Mouse (Mus musculus) cerebellum, postnatal 14 days (tissue): Measurements from ENCODE around the gene Glod4.
"Not testable (repeated sequence)": the region's sequence is repeated elsewhere in the genome, so short reads cannot be mapped to it uniquely, and the experiment has no call there.

Source experiments
- DNase-seq, 2 experiments: peaks; one replicate each; pipeline ENCODE4 v3.0.0; 2021; ENCODE audit warnings: mixed read lengths in 2 of 2

Gene Glod4

DNA sequence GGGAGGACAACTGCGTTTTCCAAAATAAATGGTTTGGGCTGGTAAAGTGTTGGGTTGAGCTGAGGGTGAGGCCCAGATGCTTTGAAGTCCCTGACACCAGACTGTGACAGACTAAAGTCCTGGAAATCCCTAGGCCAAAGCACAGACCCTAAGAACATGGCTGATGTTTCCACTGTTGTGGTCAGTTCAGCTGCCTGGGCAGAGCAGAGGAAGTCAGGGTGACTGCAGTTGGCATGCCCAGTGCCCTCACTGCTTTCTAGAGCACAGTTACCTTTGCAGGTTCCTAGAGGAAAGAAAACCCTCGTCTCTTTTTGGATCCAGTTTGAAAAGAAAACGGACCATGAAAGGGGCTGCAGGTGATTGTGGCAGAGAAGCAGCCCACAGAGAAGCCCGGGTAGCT is 13.9 kb upstream of the Glod4 start:
- DNase-seq: no peak

DNA sequence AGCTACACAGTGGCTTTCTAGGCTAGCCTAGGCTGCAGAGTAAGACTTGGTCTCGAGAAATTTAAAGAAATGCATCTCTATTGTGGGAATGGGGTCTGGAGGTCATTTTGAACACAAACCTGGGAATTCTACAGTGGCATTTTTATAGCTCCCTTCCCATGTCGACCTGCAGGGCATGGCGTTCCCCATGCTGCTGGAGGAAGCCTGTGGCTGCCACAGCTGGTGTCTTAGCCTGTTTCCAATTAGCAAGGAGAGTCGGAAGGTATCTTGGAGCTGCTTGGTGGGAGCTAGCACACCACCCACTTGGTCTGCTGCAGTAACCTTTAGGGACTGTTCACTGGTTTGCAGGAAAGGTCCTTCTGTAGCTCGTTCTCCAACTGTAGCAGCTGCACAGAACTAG is 12.6 kb upstream of the Glod4 start:
- no peak for DNase-seq

DNA sequence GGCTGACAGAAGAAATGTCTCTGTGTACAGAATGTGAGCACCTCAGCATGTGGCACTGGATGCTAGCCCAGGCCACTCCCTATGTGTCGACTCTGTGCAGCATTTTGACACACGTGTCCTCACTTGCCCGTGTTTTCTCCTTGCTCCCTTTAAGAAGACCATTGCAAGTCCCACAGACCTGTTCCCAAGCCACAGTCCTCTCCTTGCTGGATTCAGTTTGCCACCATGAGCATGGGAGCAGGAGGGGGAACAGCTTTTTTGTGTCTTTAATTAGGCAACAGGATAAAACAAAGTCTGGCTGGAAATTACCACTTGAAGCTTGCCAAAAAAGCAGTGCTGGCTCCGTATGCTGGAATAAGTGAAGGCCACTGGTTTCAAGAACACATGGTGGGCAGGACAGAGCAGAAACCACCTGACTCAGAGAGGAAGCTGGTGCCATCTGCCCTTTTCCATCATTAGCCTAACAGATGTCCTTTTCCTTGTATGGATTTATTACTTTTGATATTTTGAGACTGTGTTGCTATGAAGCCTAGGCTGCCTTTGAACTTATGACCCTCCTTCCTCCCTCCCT is 12.0 kb upstream of the Glod4 start:
- DNase-seq: peak; percentile 88

DNA sequence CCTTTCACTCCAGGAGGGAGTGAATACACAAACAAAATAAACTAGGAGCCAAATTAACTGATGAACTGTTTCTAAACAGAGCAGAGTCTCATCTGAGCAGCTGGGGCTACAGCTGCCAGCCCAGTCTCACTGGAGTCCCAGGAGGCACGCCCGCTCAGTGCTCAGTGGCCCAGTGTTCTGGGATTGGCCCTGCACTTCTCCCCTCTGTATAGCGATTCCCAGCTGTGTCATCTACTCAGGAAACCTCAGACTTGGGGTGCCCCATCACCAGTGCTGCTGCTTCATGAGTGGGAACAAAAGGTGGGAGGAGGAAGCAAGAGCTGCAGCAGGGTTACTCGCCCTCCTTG is 10.4 kb upstream of the Glod4 start:
- DNase-seq: no peak

DNA sequence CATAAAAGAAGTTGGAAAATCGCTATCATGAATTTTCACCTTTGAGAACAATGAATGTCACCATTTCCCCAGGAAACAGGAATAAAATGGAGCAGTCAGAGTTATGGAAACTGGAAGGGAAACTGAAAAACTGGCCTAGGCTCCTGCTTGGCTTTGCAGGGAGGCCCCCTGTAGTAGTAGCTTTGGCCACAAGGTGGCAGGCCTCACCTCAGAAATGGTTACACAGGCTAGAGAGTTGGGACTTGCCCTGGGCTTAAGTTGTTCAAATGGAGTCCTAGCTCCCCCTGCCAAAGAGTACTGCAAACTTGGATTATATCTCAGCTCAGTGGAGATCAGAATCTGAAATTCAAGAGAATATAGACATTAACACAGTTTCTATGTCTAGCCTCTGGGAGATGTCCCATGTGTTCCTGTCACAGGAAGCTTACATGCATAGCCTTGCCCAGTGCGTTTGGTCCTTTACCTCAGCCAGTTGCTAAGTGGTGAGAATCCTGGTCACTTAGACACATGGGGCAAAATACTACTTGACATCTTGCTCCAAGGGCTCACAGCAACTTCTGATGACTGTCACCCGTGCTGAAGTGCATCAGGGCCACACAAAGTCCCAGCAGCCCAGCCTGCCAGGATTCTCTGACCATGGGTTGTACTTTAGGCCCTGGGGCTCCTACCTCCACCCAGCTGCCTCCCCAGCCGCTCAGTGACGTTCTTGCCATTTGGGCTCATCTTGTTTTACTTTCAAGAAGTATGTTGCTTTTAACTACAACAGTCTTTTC is 9.8 kb upstream of the Glod4 start:
- DNase-seq: peak; percentile 94 to 95

DNA sequence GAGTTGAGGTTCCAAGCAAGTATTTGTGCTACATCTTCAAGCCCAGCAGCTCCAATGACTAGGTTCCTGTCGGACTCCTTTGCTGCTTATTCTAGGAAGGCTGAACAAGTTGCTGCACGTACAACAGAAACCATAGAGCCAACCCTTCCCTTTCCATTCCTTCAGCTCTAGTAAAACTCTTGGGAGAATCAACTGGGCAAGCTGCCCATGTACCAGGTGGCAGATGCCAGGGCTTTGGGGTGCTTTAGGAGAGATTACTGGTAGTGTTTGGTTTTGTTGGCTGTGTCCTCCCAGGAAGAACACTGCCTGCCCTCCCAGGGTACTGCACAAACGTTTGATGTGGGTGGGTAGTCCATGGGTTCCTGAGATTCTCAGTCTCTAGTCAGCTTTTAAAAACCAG is 8.5 kb upstream of the Glod4 start:
- DNase-seq: peak; percentile 75 to 76

DNA sequence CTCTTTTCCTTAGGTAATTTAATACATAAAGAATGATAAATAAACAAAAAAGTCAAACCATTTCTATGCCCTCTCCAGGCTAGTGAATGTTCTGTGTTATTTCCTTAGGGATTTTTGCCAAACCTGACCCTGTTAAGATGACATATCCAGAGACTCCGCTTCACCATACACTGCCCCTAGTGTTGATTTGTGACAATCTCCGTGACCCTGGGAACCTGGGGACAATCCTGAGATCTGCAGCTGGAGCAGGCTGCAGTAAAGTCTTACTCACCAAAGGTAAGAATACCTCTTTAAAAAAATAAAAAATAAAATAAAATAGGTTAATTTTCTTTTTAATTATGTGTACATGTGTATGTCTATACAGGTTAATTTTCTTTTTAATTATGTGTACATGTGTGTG is 3.7 kb upstream of the Glod4 start:
- no peak for DNase-seq

DNA sequence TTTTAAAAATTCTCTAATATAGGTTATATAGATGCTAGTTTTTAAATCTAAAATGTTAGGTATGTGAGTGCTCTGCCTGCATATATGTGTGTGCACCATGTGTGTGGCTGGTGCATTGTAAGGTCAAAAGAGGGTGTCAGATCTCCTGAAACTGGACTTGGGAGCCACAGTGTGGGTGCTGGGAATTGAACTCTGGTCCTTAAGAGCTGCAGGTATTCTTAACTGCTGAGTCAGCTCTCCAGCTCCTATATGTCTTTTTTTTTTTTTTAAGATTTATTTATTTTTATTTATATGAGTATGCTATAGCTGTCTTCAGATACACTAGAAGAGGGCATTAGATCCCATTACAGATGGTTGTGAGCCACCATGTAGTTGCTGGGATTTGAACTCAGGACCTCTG is 2.9 kb upstream of the Glod4 start:
- no peak for DNase-seq

DNA sequence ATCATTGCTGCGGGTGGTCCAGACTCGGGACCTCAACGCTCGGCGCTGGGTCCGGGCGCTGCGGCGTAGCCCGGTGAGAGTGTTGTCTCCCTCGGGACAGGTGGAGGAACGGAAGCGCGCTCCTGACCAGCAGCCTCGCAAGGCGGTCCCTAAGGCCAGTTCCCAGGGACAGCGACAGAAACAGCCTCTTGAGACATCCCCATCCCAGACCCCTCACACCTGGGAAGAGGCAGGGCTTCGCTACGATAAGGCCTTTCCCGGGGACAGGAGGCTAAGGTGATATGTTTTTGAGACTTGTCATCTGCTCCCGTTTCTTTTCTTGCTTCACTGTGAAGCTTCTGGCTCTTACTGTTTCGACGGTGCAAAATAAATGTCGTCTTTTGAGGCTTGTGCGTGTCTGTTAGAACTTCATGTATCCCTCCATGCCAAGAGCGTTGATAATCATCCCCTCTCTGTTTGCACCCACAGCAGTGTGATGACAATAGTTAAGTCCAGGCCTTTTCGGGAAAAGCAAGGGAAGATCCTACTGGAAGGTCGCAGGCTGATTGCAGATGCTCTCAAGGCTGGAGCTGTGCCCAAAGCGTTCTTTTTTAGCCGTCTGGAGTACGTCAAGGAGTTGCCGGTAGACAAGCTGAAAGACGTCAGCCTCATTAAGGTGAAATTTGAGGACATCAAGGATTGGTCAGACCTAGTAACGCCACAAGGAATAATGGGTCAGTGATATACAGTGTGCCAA is 454 bp upstream of the Glod4 start:
- DNase-seq: peak in 1 of 2 experiments; percentile 53

DNA sequence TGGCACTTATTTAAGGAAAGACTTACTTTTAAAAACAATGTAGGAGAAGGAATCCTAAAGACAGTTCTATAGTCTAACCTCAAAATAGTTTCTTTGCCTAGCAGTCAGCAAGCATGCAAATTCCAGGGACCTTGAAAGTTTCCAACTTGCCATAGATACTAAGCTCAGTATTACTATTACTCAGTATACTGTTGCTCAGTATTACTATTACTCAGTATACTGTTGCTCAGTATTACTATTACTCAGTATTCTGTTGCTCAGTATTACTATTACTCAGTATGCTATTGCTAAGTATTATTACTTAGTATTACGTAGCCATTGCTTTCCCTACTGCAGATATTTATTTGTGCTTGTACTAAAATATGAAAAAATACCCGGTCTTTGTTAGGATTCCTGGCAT is 3.8 kb downstream of the Glod4 start:
- DNase-seq: no peak

DNA sequence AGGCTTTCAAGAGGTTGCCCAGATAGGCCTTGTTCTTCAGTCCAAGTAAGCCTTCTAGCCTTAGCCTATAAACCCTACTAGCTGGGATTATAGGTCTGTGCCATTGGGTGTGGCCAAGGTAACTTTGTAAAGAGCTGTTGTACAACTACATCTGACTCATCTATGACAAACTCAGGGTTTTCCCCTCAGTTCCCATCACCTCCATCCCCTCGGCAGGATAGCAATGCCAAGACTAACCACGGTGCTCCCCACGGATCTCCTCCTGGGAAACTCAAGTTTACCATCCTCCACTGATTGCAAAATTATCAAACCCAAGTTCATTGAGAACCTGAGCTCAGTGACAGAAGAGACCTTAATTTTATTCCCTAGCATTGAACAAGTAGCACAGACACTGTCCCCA is 7.4 kb downstream of the Glod4 start:
- no peak for DNase-seq

DNA sequence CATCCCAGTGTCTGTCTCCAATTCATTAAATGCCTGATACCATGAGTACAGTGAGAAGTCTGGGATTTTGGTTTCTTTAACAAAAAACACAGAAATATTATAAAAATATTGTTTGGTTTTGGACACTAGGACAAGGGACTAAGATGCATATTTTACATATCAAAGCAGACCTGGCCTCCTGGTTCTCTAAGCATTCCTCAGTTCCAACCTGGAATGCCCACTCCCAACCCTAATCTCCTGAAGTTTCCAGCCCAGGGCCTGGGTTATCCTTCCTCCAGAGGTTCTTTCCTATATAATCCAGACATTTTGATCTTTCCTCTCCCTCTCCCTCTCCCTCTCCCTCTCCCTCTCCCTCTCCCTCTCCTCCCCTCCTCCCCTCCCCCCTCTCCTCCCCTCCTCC is 18.5 kb downstream of the Glod4 start:
- DNase-seq: no peak

DNA sequence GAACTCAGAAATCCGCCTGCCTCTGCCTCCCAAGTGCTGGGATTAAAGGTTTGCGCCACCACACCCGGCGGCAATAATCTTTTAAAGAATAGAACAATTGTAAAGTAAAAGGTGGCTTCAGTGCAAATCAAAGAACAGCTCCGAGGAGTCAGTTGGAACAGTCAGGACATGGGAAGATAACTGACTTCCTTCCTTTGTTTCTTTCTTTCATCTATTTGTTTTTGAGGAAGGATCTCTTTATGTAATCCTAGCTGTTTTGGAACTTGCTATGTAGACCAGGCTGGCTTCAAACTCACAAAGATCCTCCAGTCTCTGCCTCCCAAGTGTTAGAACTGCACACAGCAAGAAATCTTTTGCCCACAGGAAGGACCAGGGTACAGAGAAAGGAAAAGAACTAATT is 18.9 kb downstream of the Glod4 start:
- DNase-seq: no peak

DNA sequence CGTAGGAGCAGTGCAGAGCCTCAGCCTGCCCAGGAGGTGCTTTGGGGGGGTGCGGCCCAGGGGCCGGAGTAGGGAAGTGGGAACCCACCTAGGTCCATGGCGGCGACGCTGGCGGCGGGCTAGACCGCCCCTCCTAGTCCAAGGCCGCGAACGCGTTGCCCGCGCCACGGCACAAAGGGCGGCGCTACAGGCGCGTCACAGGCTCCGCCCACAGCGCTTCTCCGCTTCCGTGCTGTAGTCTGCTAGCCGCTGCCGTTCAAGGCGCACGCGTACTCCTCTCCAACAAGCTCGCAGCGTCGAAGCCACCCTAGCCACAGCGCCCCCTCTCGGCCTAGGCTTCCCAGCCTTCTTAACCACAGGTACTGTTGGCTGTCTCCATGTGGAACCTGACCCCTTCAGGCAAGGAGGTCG is 26.1 kb downstream of the Glod4 start, which contains the start of the genes Dbil5 and Gemin4:
TSS of gene Dbil5 (plus strand) at position 219 of the 411 bp plus-strand sequence.
TSS of gene Gemin4 (minus strand) at position 275 of the 411 bp plus-strand sequence.
- DNase-seq: peak; percentile 98 to 99

DNA sequence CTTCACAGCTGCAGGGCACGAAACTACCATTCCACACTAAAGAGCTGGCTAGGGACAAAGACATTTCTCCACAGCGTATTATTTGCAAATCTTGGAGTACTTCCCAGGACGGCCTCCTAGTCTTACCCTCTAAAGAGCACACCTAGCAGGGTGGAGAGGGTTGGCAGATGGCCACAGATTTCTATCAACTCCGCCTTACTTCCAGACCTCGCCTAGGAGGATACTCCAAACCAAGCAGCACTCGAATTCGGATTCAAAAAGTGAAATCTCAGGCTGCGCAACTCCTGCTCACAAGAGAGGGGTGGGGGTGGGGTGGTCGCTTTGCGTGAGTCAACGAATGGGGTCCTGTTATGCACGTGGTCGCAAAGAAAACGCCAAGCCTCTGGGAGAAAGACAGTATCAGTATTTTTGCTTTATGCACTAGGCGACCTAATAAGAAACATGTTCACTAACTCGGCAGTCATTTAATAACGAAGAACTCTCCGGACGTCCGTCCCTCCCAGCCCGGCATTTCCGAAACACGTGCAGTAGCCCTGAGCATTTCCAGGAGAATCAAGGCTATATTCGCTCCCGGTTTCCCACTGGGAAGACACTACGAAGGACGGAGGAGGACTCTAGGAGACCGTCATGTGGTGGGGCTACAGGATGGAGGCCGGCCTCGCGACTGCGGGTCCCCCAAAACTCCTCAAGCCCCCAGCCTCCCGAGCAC is 26.7 kb downstream of the Glod4 start:
- peak; percentile 47 to 62 for DNase-seq

DNA sequence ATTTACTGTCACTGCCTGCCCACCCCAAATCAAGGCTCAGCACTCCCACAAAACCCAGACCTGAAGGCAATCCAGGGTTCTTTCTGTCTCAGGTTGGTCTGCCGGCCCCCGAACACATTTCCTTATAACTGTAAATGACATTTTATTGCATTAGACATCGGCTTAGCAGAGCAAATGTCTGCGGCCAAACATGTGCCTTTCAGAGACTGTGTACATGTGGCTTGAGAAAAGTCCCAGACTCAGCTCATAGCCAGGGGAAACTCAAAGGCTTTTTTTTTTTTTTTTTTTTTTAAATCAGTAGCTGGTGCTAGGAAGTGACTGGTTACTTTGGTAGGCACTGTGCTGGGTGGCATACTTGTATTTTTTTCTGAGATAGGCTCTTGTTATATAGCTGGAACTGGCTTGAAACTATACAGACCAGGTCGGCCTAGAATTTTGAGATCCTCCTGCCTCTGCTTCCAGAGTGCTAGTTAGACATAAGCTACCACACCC is 27.4 kb downstream of the Glod4 start:
- no peak for DNase-seq

DNA sequence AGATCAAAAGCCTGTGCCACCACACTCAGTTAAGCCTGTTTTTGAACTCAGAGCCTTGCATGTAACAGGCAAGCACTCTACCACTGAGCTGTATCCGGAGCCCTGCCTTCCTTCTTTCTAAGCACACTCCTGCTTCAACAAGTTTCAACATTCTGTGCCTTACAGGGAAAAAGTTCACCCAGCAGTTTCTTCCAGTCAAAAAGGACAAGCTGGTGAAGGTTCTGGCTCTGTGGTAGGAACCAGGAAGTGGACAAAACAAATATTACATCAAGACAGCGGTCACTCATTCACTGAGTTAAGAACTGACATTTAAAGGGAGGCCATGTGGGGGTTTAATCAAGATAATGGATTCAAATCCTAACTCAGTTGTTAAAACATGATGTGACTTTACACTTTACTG is 28.5 kb downstream of the Glod4 start:
- no peak for DNase-seq

DNA sequence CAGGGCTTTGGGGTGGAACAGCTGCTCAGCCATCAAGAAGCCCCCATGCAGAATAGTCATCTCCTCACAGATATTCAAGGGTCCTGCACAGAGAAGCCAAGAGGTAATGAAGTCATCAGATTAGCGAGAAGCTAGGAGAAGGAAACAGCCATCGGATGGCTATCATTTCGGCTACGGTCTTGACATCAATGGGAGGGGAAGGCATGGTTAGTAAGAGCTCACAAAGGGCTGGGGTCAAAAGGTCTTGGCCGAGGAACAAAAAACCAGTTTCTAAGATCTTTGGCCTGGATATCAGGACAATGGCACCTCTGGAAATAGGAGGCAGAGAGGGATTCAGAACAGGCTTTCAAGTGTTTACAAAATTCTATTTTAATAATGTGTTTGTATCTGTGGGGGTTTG is 29.7 kb downstream of the Glod4 start:
- no peak for DNase-seq

DNA sequence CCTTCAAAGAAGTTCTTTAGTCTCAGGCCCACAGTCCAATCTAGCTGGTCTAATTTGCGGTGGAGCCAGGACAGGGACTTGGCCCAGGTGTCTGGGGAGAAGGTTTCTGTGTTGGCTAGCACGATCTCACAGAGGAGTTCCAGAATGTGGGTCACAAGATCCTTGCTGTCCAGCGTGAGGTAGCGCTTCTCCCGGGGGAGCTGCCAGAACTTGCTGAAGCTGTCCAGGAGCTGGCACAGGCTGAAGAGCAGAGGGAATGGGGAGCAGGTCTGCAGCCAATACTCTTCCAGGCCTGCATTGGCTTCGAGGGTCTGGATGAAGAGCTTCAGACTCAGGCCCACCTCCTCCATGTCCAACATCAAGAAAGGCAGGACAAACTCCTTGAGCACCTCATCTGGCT is 31.9 kb downstream of the Glod4 start:
- not testable (repeated sequence) for DNase-seq

DNA sequence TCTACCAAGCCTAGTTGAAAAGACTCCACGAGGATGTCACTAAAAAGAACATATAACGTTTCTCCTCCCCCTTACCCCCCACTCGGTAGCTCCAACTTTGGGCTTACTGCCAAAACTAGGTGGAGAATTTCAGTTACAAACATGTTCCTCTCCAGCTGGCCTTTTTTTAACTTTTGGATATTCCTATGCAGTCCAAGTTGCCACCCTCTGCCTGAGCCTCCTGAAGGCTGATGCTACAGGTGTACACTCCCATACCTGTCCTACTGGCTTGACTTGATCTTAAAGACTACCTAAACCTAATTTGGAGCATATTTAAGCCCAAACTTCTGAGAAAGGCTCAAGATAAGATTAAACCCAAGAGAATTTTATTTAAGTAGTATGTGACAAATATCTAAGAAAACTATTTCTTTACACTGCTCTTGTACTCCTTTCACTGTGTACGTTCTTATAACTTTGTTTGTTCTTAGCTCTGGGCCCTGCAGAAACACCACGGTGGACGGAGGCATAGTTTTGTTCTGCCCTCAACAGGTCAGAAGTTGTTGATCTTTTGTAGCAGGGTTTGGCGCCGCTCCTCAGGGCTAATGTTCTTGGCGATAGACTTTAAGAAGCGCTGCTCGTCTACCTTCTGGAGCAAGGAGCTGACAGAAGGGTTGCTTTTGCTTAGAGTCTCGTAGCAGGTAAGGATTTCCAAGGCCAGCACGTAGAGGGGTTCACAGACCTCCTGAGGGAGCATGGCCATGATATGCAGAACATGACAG is 33.1 kb downstream of the Glod4 start:
- no peak for DNase-seq

DNA sequence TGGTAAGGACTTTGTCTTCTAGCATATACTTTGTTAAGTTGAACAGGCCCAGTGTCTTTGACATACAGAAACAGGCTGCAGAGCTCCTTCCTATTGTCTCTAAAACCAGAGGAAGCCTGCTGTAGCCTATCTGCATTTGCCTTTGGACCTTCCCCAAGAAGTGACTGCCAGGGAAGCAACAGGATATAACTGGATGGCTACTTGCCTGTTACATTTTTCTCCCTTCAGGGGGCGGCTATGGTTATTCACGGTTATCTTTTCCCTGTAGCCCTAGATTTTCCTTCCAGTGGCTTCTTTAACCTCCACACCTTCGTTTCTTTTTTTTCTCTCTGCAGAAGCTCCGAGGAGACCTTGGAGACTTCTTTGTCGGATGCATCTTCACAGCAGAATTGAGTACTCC is 36.7 kb downstream of the Glod4 start:
- peak; percentile 30 to 44 for DNase-seq
